Mouse (Mus musculus): Measurements from ENCODE around the gene Pigv.
A peak's percentile ranks its signal among the peaks of the same experiment; 100 is the strongest.
"Not testable (repeated sequence)": the region's sequence is repeated elsewhere in the genome, so short reads cannot be mapped to it uniquely, and the experiment has no call there.

Pigv gene

GRCm38 (mm10) chr4:133672845-133673647, 599 bp upstream of the Pigv start:
- DNase-seq = peak; percentile 32 to 39

GRCm38 (mm10) chr4:133671184-133671880, 1.1 kb downstream of the Pigv start:
- DNase-seq = peak; percentile 91 to 92

GRCm38 (mm10) chr4:133669652-133670210, 2.7 kb downstream of the Pigv start:
- peak; percentile 44 to 50 for DNase-seq

- peak in 1 of 2 experiments; percentile 51 for DNase-seq
Measured at GRCm38 (mm10) chr4:133668537-133668936, 3.9 kb downstream of the Pigv start.

- DNase-seq = no peak
Measured at GRCm38 (mm10) chr4:133666199-133666598, 6.2 kb downstream of the Pigv start.

- peak; percentile 75 to 83 for DNase-seq
Measured at GRCm38 (mm10) chr4:133665118-133665517, 7.3 kb downstream of the Pigv start.

GRCm38 (mm10) chr4:133662945-133663344, 9.5 kb downstream of the Pigv start:
- no peak for DNase-seq

- DNase-seq = no peak
Measured at GRCm38 (mm10) chr4:133662421-133662820, 10.0 kb downstream of the Pigv start.

- peak; percentile 99 for DNase-seq
Measured at GRCm38 (mm10) chr4:133660193-133661155, 12.0 kb downstream of the Pigv start.

- DNase-seq = no peak
Measured at GRCm38 (mm10) chr4:133659497-133660192, 12.8 kb downstream of the Pigv start.

- DNase-seq = no peak
Measured at GRCm38 (mm10) chr4:133658729-133659128, 13.7 kb downstream of the Pigv start.

- DNase-seq = peak; percentile 54 to 57
Measured at GRCm38 (mm10) chr4:133657829-133658458, 14.5 kb downstream of the Pigv start.

- DNase-seq = no peak
Measured at GRCm38 (mm10) chr4:133656997-133657396, 15.4 kb downstream of the Pigv start.

GRCm38 (mm10) chr4:133656294-133656693, 16.2 kb downstream of the Pigv start:
- no peak for DNase-seq

GRCm38 (mm10) chr4:133654070-133654469, 18.4 kb downstream of the Pigv start:
- not testable (repeated sequence) for DNase-seq

GRCm38 (mm10) chr4:133652746-133653145, 19.7 kb downstream of the Pigv start:
- no peak for DNase-seq

GRCm38 (mm10) chr4:133651986-133652385, 20.5 kb downstream of the Pigv start:
- no peak for DNase-seq

- peak in 1 of 2 experiments; percentile 35 for DNase-seq
Measured at GRCm38 (mm10) chr4:133651445-133651844, 21.0 kb downstream of the Pigv start.

- peak; percentile 90 to 93 for DNase-seq
Measured at GRCm38 (mm10) chr4:133649989-133650699, 22.3 kb downstream of the Pigv start, which contains the start of gene Zdhhc18. Zdhhc18 (minus strand) TSS chr4:133650154.

GRCm38 (mm10) chr4:133649464-133649863, 23.0 kb downstream of the Pigv start:
- DNase-seq = not testable (repeated sequence)

Measured in cerebellum, postnatal 10 days (tissue).